Mouse (Mus musculus) ovary, adult 18-20 months (tissue): ENCODE measurements around the gene Gsto1.

Experiments used
- DNase-seq: peaks from one replicate; pipeline ENCODE4 v3.0.0; 2022; ENCODE audit warnings: low spot score, mixed read lengths

The Gsto1 gene

GRCm38 (mm10) chr19:47890489-47891130 is 35.8 kb downstream of the Gsto1 start:
- no peak for DNase-seq

- DNase-seq, result no peak
Observed at GRCm38 (mm10) chr19:47891562-47892312, 37.0 kb downstream of the Gsto1 start.

GRCm38 (mm10) chr19:47893092-47893491 is 38.3 kb downstream of the Gsto1 start:
- DNase-seq, result no peak

- DNase-seq, result no peak
Observed at GRCm38 (mm10) chr19:47898472-47899079, 43.8 kb downstream of the Gsto1 start.

GRCm38 (mm10) chr19:47900012-47900411 is 45.2 kb downstream of the Gsto1 start:
- no peak for DNase-seq

GRCm38 (mm10) chr19:47900558-47900957 is 45.8 kb downstream of the Gsto1 start:
- no peak for DNase-seq

- DNase-seq, result no peak
Observed at GRCm38 (mm10) chr19:47902316-47903201, 47.8 kb downstream of the Gsto1 start.

GRCm38 (mm10) chr19:47903679-47904078 is 48.9 kb downstream of the Gsto1 start:
- no peak for DNase-seq

- no peak for DNase-seq
Observed at GRCm38 (mm10) chr19:47905081-47905480, 50.3 kb downstream of the Gsto1 start.

- no peak for DNase-seq
Observed at GRCm38 (mm10) chr19:47905603-47906002, 50.8 kb downstream of the Gsto1 start.

GRCm38 (mm10) chr19:47907596-47907995 is 52.8 kb downstream of the Gsto1 start:
- no peak for DNase-seq

GRCm38 (mm10) chr19:47908961-47909371 is 54.2 kb downstream of the Gsto1 start:
- DNase-seq, result no peak

- DNase-seq, result peak; percentile 22
Observed at GRCm38 (mm10) chr19:47909387-47910116, 54.8 kb downstream of the Gsto1 start.

GRCm38 (mm10) chr19:47910117-47910618 is 55.4 kb downstream of the Gsto1 start:
- no peak for DNase-seq

- DNase-seq, result no peak
Observed at GRCm38 (mm10) chr19:47910751-47911150, 56.0 kb downstream of the Gsto1 start.

GRCm38 (mm10) chr19:47913344-47913743 is 58.6 kb downstream of the Gsto1 start:
- no peak for DNase-seq

- no peak for DNase-seq
Observed at GRCm38 (mm10) chr19:47914191-47914590, 59.4 kb downstream of the Gsto1 start.
